Mouse (Mus musculus): ENCODE measurements around the gene Zmym4.

Gene Zmym4

DNA sequence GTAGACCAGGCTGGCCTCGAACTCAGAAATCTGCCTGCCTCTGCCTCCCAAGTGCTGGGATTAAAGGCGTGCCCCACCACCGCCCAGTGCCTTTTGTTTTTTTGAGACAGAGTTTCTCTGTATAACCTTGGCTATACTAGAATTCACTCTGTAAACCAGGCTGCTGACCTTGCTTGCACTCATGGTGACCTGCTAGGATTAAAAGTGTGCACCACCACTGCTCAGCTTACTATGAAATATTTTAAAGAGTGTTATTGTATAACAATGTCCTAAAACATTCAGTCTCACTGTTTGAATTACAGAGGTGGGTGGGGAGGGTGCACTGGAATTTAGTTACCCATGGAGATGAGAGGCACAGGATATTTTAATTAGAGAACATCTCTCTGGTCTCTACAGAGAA, 25.1 kb downstream of the Zmym4 start:
- no peak for DNase-seq

GRCm38 (mm10) chr4:126927701-126928100, 40.2 kb downstream of the Zmym4 start:
- no peak for DNase-seq

GRCm38 (mm10) chr4:126889879-126890278, 78.1 kb downstream of the Zmym4 start:
- DNase-seq, result no peak

DNA sequence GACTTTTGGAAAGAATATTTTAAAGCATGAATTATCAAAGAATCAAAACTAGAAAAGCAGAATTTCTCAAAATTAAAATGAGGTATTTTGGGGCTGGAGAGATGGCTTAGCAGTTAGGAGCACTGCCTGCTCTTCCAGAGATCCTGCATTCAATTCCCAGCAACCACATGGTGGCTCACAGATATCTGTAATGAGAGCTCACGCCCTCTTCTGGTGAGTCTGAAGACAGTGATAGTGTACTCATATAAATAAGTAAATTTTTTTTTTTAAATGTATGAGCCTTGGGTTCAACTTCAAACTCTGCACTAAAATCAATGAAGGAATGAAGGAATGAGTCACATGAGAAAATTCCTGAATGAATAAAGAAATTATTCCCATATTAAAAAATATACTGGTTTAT, 82.0 kb downstream of the Zmym4 start:
- DNase-seq, result peak; percentile 7 to 8

DNA sequence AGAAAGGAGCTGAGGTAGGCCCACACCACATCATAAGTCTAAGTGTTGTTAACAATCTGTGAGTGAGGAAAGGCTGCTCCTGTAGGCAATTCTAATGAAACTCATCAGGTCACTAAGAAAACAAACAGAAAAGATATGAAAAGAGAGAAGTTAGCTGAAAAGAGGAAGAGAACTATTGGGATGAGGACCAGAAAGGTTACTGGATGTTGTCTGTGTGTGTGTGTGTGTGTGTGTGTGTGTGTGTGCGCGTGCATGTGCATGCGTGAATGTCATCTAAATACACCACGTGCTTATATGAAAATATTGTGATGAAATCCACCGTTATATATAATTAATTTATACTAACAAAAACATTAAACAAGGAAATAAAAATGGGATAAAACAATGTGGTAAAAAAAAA, 84.3 kb downstream of the Zmym4 start:
- no peak for DNase-seq

DNA sequence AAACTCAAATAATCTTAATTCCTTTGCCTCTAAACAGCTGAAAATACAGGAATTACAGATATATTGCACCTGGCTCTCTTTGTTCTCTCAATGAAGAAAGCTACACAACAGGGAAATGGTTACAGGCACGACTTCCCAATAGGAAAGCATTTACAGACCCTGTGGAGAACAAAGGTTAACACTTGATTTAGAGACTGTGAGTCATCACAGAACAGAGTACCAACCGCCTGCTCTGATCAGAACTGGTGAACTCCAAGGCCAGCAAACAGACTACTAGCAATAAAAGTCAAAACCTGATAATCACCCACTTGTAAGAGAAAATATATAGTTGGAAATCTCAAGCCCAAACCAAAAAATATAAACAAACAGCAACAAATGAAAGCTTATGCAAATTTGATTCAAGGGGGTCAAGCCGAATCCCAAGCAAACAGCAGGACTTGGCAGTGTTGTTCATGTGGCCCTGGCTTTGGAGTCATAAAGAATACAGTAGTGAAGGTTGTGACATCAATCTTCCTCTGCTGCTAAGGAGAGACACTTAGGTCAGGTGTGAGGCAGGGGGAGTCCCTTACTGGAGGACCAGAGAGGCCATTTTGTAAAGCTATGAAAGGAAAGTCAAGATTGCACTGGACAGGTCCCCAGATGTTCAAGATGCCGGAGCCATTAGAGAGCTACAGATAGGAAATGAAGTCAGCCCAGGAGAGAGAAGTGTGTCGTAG, 88.2 kb downstream of the Zmym4 start:
- DNase-seq, result no peak

- no peak for DNase-seq
Observed at GRCm38 (mm10) chr4:126872717-126873116, 95.2 kb downstream of the Zmym4 start.

DNA sequence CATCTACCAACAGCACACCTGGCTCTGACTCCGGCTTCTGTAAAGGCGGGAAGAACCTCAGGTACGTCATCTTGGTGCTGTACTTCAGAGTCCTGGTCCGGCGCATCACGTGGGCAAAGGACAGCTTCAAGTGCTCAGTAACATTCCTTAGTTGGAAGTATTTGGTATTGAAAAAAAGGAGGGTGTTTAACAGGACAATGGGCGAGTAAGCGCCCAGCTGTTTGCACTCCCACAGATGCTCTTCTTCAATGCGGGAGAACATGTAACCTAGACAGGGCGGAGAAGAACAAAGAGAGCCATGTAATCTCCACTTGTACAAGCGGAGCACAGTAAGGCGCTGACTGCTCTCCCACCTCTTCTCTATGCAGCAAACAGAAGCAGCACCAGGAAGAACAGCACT, 99.2 kb downstream of the Zmym4 start:
- no peak for DNase-seq

DNA sequence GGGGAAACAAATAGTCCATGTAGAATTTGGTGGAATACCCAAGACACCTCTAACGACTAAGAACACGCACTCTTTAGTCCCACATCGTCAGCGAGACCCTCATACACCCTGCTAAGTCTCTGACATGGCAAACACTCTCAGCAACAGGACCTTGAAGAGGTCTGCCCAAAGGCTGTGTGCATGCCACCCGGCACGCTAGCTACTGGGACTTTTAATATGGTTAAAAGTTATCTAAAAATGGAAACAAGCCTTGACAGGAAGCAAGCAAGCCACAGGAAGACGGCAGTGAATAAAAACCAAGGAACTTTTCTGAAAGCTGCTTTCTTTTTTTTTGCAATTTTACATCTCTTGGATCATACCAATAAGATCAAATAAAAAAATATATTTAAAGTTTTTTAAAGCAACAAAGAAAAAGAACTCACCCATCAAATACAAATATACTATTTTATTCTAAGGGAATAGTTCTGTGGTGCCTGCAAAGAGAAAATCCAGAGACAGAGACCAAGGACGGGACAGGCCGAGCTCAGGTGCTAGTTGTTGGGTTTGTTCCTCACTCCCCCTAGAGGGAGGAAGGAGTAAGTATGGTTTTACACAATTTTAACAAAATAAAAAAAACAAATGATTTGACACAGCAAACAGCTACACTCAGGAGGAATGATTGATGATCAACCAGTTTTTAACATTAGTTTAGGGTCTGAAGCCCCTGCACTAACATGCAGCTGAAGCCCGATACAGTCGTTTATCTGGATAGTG, 106.2 kb downstream of the Zmym4 start:
- no peak for DNase-seq

GRCm38 (mm10) chr4:126860268-126860986, 107.5 kb downstream of the Zmym4 start:
- DNase-seq, result no peak

DNA sequence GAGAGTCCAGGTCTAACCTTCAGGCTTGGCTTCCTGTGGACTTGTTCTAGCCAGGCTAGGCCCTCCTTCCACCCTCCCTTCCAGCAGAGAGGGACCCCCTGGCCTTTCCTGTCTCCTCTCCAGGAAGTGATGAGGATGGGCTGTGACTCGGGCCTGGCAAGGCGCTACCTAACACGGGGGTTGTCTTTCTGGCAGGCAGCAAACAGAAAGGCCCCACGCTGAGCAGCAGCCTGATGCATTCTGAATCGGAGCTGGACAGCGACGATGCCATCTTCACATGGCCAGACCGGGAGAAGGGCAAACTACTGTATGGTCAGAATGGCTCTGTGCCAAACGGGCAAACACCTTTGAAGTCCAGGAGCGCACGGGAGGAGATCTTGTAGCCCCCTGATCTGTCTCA, 115.0 kb downstream of the Zmym4 start:
- DNase-seq, result peak; percentile 54

DNA sequence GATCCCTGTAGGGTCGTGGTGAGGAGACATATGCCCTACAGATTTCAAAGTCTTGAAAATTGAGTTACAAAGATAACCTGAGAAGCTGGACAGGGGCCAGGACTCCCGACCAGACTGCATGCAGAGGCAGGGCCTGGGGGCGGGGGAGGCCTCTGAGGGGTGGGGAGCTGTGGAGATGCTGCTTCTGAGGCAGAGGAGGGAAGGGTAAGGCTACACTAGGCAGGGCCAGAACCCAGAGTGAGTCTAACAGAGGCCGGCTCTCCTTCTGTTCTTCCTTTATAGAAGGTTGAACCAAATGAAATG, 117.2 kb downstream of the Zmym4 start:
- peak in 1 of 2 experiments; percentile 33 for DNase-seq

GRCm38 (mm10) chr4:126850019-126850777, 117.7 kb downstream of the Zmym4 start:
- no peak for DNase-seq

DNA sequence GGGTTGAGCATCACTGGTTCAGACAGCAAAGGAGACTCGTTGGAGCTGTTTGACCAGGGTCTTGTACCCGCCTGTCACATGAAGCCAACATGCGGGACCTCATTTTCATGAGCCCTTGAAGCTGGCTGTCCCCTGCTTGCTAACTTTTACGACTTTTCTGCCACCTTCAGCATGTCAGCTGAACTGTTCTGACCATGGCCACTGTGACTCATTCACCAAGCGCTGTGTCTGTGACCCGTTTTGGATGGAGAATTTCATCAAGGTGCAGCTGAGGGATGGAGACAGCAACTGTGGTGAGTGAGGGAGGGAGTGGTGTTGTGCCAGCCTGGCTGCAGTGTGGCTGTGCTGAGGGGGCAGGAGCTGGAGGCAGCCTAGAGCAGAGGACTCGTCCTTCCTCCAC, 121.0 kb downstream of the Zmym4 start:
- no peak for DNase-seq

DNA sequence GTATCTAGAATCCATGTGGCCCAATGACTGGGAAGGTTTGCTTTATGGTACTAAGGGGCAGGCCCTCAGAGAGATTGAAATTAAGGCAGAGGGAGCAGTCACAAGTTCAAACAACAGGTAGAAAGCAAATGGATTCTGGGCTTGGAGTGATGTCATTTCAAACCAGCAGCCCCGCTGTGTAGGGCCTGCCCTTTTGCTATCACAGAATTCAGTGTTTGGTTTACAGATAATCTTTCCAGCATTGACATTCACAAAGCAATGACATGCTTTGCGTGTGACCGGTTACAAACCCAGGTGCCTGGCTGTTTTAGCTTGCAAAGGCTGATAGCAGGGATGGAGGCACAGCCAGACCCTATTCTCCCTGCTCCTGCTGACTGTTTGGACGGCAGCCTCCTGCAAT, 122.3 kb downstream of the Zmym4 start:
- no peak for DNase-seq

DNA sequence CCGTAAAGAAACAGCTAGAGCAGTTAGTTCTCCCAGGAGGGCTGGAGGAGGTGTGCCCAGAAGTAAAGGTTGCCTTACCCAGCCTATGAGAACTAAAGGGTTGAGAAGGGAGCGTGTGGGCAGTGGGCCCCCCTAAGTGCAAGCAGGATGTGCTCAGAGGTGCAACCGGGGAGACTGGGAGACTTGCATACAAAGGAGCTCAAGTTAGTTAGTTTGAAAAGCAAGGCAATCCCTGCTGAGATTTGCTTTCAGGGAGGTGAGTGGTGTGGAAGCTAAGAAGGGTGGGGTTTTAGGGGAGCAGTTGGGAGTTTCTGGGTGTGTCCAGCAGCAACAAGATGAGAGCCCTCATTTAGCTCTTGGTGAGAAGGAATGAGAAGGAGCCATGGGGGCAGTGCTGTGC, 125.0 kb downstream of the Zmym4 start:
- DNase-seq, result no peak

- DNase-seq, result no peak
Observed at GRCm38 (mm10) chr4:126840996-126841560, 126.9 kb downstream of the Zmym4 start.

- DNase-seq, result peak; percentile 91 to 96
Observed at GRCm38 (mm10) chr4:126839873-126840272, 128.1 kb downstream of the Zmym4 start.

DNA sequence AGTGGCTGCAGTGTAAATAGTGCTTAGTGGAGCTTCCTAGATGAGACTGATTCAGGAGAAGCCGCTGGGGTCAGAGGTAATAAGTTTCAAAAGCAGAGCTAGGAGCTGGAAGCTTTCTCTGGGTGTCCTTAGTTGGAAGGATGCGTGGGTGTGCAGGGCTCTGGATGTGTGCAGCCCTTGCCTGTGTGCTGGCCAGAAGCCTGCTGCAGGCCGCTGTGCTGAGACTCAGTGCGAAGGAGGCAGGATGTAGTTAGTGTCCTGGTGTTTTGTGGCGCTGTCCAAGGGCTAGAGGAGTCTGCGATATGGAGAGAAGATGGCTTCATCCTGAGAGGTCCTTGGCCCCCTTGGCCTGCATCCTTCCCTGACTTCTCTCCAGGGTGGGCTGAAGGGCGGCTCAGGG, 129.1 kb downstream of the Zmym4 start:
- DNase-seq, result no peak

DNA sequence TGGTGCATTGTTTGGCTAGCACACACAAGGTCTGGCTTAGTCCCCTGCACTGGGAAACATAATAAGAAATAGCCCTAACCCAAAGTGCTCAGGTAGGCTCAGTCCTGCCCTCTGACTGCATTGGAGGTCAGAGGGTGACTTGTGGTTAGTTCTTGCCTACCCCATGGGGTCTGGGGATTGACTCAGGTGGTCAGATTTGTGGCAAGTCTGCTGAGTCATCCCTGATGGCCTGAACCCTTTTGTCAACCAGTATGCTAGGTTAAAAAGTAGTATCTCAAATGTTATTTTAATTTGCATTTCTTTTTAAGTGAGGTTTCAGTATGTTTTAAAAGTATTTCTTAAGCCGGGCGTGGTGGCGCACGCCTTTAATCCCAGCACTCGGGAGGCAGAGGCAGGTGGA, 136.8 kb downstream of the Zmym4 start:
- no peak for DNase-seq

GRCm38 (mm10) chr4:126823917-126824316, 144.0 kb downstream of the Zmym4 start:
- DNase-seq, result no peak

GRCm38 (mm10) chr4:126822891-126823882, 144.7 kb downstream of the Zmym4 start:
- DNase-seq, result no peak

Measured in cerebellum, postnatal 14 days (tissue).